ENCODE assay signal across 8 mouse cellular contexts in genomic region chr17:43567992-43568888, GRCm38 (mm10). TPM values are rescaled to one million over a fixed set of nuclear protein-coding genes. Genes with fewer than 3 reads are reported as not detected.
A peak's percentile ranks its signal among the peaks of the same experiment; 100 is the strongest.
DNase-seq lines count a peak whose midpoint lies in the region; ATAC-seq lines count a peak whose summit lies in the region.

Pla2g7 (plus strand) TSS chr17:43568098.

- peaks cover 8% of the 10 kb centered on the region for H3K27me3 ChIP-seq in erythroblast, embryonic 14.5 days (ENCODE audit: control insufficient read depth)
- no peaks in the 10 kb centered on the region for H3K27me3 ChIP-seq in intestine, embryonic 15.5 days (replicated peaks)
- peaks cover 4% of the 10 kb centered on the region; the same call in 1 of the 2 replicates for H3K27me3 ChIP-seq in midbrain, embryonic 12.5 days
- no peaks in the 10 kb centered on the region for H3K27me3 ChIP-seq in splenic B cell, adult 2 months (ENCODE audit: control insufficient read depth, insufficient read depth, low read length, poor library complexity, severe bottlenecking)

- H3K9me3 ChIP-seq in erythroblast, embryonic 14.5 days (ENCODE audit: control insufficient read depth, low read length), result no peaks in the 10 kb centered on the region
- H3K9me3 ChIP-seq in intestine, embryonic 15.5 days, result no peaks in the 10 kb centered on the region
- no peaks in the 10 kb centered on the region for H3K9me3 ChIP-seq in midbrain, embryonic 12.5 days

- intact Hi-C loops in gastrocnemius, postnatal 36 days (cut with DNase I), result no loop called here
- intact Hi-C loops in left cerebral cortex, postnatal 4 days (cut with DNase I), result no loop called here

- under 1% methylated on average over 34 of the region's 34 CpGs for WGBS in intestine, embryonic 15.5 days
- under 1% methylated on average over 34 of the region's 34 CpGs for WGBS in midbrain, embryonic 12.5 days

- H3K4me2 ChIP-seq in intestine, embryonic 15.5 days (replicated peaks), result peak within 1 kb of the TSS; percentile 95
- H3K4me2 ChIP-seq in midbrain, embryonic 12.5 days (replicated peaks), result peak within 1 kb of the TSS; percentile 82

- H3K36me3 ChIP-seq in erythroblast, embryonic 14.5 days (ENCODE audit: control insufficient read depth), result no peaks in the 10 kb centered on the region
- no peaks in the 10 kb centered on the region for H3K36me3 ChIP-seq in intestine, embryonic 15.5 days
- no peaks in the 10 kb centered on the region for H3K36me3 ChIP-seq in midbrain, embryonic 12.5 days
- H3K36me3 ChIP-seq in splenic B cell, adult 2 months (ENCODE audit: control insufficient read depth, insufficient read depth, low read length, poor library complexity, severe bottlenecking), result no peaks in the 10 kb centered on the region

- no peaks in the 10 kb centered on the region for H3K4me1 ChIP-seq in erythroblast, embryonic 14.5 days (ENCODE audit: control insufficient read depth)
- H3K4me1 ChIP-seq in intestine, embryonic 15.5 days (replicated peaks), result peaks cover 7% of the 10 kb centered on the region
- 0 out of 2 replicates have a peak, but pooled peaks cover 6% of the 10 kb centered on the region for H3K4me1 ChIP-seq in midbrain, embryonic 12.5 days

- peak within 1 kb of the TSS; percentile 34 for H3K4me3 ChIP-seq in erythroblast, embryonic 14.5 days (replicated peaks)
- H3K4me3 ChIP-seq in intestine, embryonic 15.5 days (replicated peaks), result peak within 1 kb of the TSS; percentile 51
- H3K4me3 ChIP-seq in midbrain, embryonic 12.5 days, result peak within 1 kb of the TSS; percentile 45

- DNase-seq in embryo, embryonic 10.5 days (ENCODE audit: low spot score), result peak; percentile 71
- DNase-seq in gastrocnemius, postnatal 36 days, result peak in 1 of 2 experiments; percentile 29
- peak; percentile 62 for DNase-seq in left cerebral cortex, postnatal 4 days
- DNase-seq in splenic B cell, adult 2 months (ENCODE audit: low read depth, low spot score), result peak; percentile 44

- H3K9ac ChIP-seq in intestine, embryonic 15.5 days, result peak within 1 kb of the TSS; percentile 49
- peak within 1 kb of the TSS; percentile 62 for H3K9ac ChIP-seq in midbrain, embryonic 12.5 days (replicated peaks)

- H3K27ac ChIP-seq in intestine, embryonic 15.5 days, result 0 out of 2 replicates have a peak within 1 kb of the TSS, but pooled peaks have one; percentile 22
- no peak within 1 kb of the TSS for H3K27ac ChIP-seq in midbrain, embryonic 12.5 days (replicated peaks)

- ATAC-seq in erythroblast, adult 5-6 weeks (replicated peaks; ENCODE audit: low FRiP score, poor library complexity, severe bottlenecking), result no peak
- ATAC-seq in intestine, embryonic 15.5 days, result peak; percentile 84
- ATAC-seq in midbrain, embryonic 12.5 days (ENCODE audit: low FRiP score, low read depth), result peak; percentile 84

RNA-seq across cellular contexts. Expression of gene Pla2g7, which starts in this region (rescaled TPM):
- 0.02 TPM in 1 of 2 replicates, not detected in the other for polyA plus RNA-seq in erythroblast, embryonic 14.5 days (2012)
- total RNA-seq in erythroblast, adult 5-6 weeks (2015; ENCODE audit: low replicate concordance), result 11.5 and 12.1 TPM in 2 replicates
- total RNA-seq in erythroblast, adult 5-6 weeks (2017; ENCODE audit: low replicate concordance), result 7.0 and 7.8 TPM in 2 replicates
- total RNA-seq in gastrocnemius, postnatal 36 days (2021), result 10 to 100 TPM; 13.8 to 15.9 TPM
- 12.0 and 12.7 TPM in 2 replicates for polyA plus RNA-seq in intestine, embryonic 15.5 days (2015; fragmentation: Nextera tagmentation; extraction: Ambion mirVana)
- total RNA-seq in left cerebral cortex, postnatal 4 days (2021), result 10 to 100 TPM; 32.5 to 34.1 TPM
- polyA plus RNA-seq in midbrain, embryonic 12.5 days (2016; fragmentation: Nextera tagmentation; extraction: Ambion mirVana), result 4.9 and 7.3 TPM in 2 replicates
